Mouse (Mus musculus): ENCODE data around the gene Tlr6. TPM values are rescaled to one million over a fixed set of nuclear protein-coding genes. Genes with fewer than 3 reads are reported as not detected.

Gene Tlr6
- total and polyA plus RNA-seq, 3 experiments: 0.72 to 4.6 (median 2.5) TPM

GRCm38 (mm10) chr5:64960857-64961391 is 1.0 kb upstream of the Tlr6 start:
- DNase-seq (ENCODE audit: extremely low read depth): peak; percentile 72
- Histone ChIP-seq H3K79me2 (replicated peaks; ENCODE audit: control insufficient read depth, extremely low read depth, insufficient read depth, poor library complexity, severe bottlenecking) (no peaks in the 10 kb centered on the region), H3K9me3 (replicated peaks; ENCODE audit: low read length) (no peaks in the 10 kb centered on the region), H3K27me3 (replicated peaks) (no peaks in the 10 kb centered on the region), H3K4me1 (ENCODE audit: control insufficient read depth in 1 of 2, insufficient read depth in 2 of 2) (peaks cover 5 to 35% of the 10 kb centered on the region in 2 experiments), H3K4me2 (ENCODE audit: insufficient read depth, low read depth, poor library complexity, severe bottlenecking) (peak overlapping the region; percentile 85), H3K9ac (ENCODE audit: insufficient read depth, low read depth) (no peak overlapping the region), H3K27ac (ENCODE audit: insufficient read depth, low read depth) (no peak overlapping the region), H3K4me3 (replicated peaks in 1 of 3; ENCODE audit: low read depth in 2 of 3, low read length in 2 of 3, poor library complexity in 1 of 3) (peak overlapping the region; percentile 0 to 52 (median 19)), H3K36me3 (replicated peaks in 1 of 2; ENCODE audit: control insufficient read depth in 1 of 2, insufficient read depth in 1 of 2, low read length in 1 of 2) (no peaks in the 10 kb centered on the region)
- in situ Hi-C loops (cut with MboI; ENCODE audit: low pct_ligation_motif_present, low pct_unique_long_range_greater_than_20kb, low sequenced_read_pairs) (no loop called here), dilution Hi-C loops (cut with MboI; ENCODE audit: extremely low pct_ligation_motif_present, extremely low pct_unique_long_range_greater_than_20kb, low sequenced_read_pairs) (no loop called here)
- peak; percentile 28; the same call in 1 of the 2 replicates for TF ChIP-seq IRF4 (IDR thresholded peaks at IDR 0.05; ENCODE audit: low read depth, low read length)
- TF ChIP-seq JUND (conservative IDR thresholded peaks at IDR 0.05; ENCODE audit: low read depth, low read length): no peak
- no peak for TF ChIP-seq RAD21 (IDR thresholded peaks at IDR 0.05; ENCODE audit: low read depth, low read length)
- TF ChIP-seq NRF1 (IDR thresholded peaks at IDR 0.05; ENCODE audit: low read depth, low read length): no peak
- TF ChIP-seq CTCF (conservative IDR thresholded peaks at IDR 0.05 in 1 of 2, IDR thresholded peaks at IDR 0.05 in 1 of 2; ENCODE audit: low read depth in 2 of 2, low read length in 2 of 2): no peak
- no peak for TF ChIP-seq MXI1 (IDR thresholded peaks at IDR 0.05; ENCODE audit: low read depth, low read length)
- no peak for TF ChIP-seq ETS1 (conservative IDR thresholded peaks at IDR 0.05; ENCODE audit: low read depth, low read length)
- peak; percentile 22 for TF ChIP-seq BHLHE40 (IDR thresholded peaks at IDR 0.05; ENCODE audit: low read depth, low read length)
- TF ChIP-seq USF1 (IDR thresholded peaks at IDR 0.05; ENCODE audit: low read depth, low read length): peak; percentile 33
- peak; percentile 37; the same call in 1 of the 2 replicates for TF ChIP-seq EP300 (IDR thresholded peaks at IDR 0.05; ENCODE audit: low read length)
- no peak for TF ChIP-seq CHD2 (IDR thresholded peaks at IDR 0.05; ENCODE audit: low read length)

DNA sequence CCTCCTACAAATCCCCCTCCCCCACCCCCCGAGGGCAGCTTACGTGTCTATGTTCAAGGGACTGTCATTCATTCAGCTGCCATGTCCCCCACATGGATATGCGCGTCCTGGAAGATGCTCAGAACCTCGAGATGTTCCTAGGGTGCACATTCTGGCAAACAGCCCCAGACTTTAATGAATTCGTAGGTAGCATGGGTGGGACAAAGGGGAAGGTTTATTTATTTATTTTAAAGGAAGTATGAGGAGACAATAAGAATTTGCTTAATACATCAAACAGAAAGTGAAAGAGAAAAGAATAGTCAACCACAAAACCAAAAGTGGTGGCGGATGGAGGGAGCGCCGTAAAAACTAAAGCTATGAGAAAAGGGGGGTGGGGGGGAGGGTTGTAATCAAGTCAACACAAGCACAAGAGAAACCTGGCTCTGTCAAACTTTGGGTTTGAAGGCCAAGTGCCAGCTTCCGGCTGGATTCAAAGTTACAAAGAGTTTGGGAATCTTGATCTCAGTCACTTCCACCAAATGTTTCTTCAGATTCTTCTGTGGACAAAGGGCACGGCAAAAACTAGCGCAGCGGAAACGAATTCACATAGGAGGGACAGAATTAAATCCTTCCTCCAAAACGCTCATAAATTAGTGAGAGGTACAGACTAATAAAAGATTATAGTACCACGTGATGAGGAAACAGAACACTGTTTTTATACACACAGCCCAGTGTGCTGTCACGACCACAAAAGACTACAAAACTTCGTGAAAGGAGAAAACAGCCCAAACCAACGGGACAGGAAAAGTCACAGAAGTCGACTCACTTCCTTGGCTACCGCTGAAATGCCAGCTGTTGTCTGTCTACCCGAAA is 680 bp downstream of the Tlr6 start:
- Histone ChIP-seq H3K79me2 (replicated peaks; ENCODE audit: control insufficient read depth, extremely low read depth, insufficient read depth, poor library complexity, severe bottlenecking) (no peaks in the 10 kb centered on the region), H3K27me3 (replicated peaks) (no peaks in the 10 kb centered on the region), H3K27ac (ENCODE audit: insufficient read depth, low read depth) (no peak overlapping the region), H3K4me2 (ENCODE audit: insufficient read depth, low read depth, poor library complexity, severe bottlenecking) (peak overlapping the region; percentile 85), H3K9ac (ENCODE audit: insufficient read depth, low read depth) (peak overlapping the region; percentile 49), H3K4me1 (ENCODE audit: control insufficient read depth in 1 of 2, insufficient read depth in 2 of 2) (peaks cover 5 to 35% of the 10 kb centered on the region in 2 experiments), H3K4me3 (replicated peaks in 1 of 3; ENCODE audit: low read depth in 2 of 3, low read length in 2 of 3, poor library complexity in 1 of 3) (peak overlapping the region; percentile 52 to 61 (median 61)), H3K36me3 (replicated peaks in 1 of 2; ENCODE audit: control insufficient read depth in 1 of 2, insufficient read depth in 1 of 2, low read length in 1 of 2) (peaks cover 0 to 3% of the 10 kb centered on the region in 2 experiments), H3K9me3 (replicated peaks; ENCODE audit: low read length) (no peaks in the 10 kb centered on the region)
- DNase-seq (ENCODE audit: extremely low read depth): peak; percentile 73
- dilution Hi-C loops (cut with MboI; ENCODE audit: extremely low pct_ligation_motif_present, extremely low pct_unique_long_range_greater_than_20kb, low sequenced_read_pairs) (no loop called here), in situ Hi-C loops (cut with MboI; ENCODE audit: low pct_ligation_motif_present, low pct_unique_long_range_greater_than_20kb, low sequenced_read_pairs) (loop anchor here (5.0 kb wide), 1 partner anchor 72 kb away; no protein-coding TSS in a partner anchor)
- TF ChIP-seq ETS1 (conservative IDR thresholded peaks at IDR 0.05; ENCODE audit: low read depth, low read length): peak; percentile 72; the same call in 1 of the 2 replicates
- no peak for TF ChIP-seq USF2 (conservative IDR thresholded peaks at IDR 0.05; ENCODE audit: low read depth, low read length)
- peak; percentile 74; the same call in 1 of the 2 replicates for TF ChIP-seq IRF4 (IDR thresholded peaks at IDR 0.05; ENCODE audit: low read depth, low read length)
- TF ChIP-seq BHLHE40 (IDR thresholded peaks at IDR 0.05; ENCODE audit: low read depth, low read length): peak; percentile 32; the same call in 1 of the 2 replicates
- 0 out of 2 replicates have a peak, but pooled peaks have one; percentile 21 for TF ChIP-seq TCF12 (IDR thresholded peaks at IDR 0.05; ENCODE audit: low read depth, low read length)
- no peak for TF ChIP-seq ELF1 (IDR thresholded peaks at IDR 0.05; ENCODE audit: low read depth, low read length)
- TF ChIP-seq USF1 (IDR thresholded peaks at IDR 0.05; ENCODE audit: low read depth, low read length): peak; percentile 50
- 0 out of 2 replicates have a peak, but pooled peaks have one; percentile 20 for TF ChIP-seq CHD1 (IDR thresholded peaks at IDR 0.05; ENCODE audit: low read depth, low read length)
- TF ChIP-seq MAX (IDR thresholded peaks at IDR 0.05; ENCODE audit: low read length): 0 out of 2 replicates have a peak, but pooled peaks have one; percentile 64

Data from CH12.LX (cell line).